Mouse (Mus musculus): ENCODE results near the gene Slc35e3. TPM values are rescaled to one million over a fixed set of nuclear protein-coding genes. Genes with fewer than 3 reads are reported as not detected.
"Not testable (repeated sequence)": the region's sequence is repeated elsewhere in the genome, so short reads cannot be mapped to it uniquely, and the experiment has no call there.

Slc35e3 gene
- polyA plus RNA-seq, 1 experiment: 8.2 TPM

DNA sequence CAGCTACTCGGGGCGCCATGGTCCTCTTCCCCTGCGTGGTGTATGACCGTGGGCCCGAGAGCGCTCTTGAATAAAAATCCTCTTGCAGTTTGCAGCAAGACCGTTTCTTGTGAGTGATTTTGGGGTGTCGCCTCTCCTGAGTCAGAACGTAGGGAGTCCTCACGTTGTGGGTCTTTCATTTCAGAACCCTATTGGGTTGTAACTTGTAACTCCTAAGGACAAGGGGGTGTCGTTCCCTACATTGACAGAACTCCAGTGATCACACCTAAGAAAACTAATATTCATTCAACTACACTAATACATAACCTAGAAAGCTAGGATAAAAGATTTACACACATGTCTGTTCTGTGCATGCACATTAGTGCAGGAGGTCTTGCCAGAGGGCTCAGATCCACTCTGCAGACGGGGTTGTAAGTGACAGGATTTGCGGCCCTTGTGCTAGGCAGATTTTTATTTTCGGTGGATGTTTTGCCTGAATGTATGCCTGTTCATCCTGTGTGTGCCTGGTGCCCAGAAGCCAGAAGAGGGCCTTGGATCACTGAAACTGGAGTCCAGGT is 3.7 kb upstream of the Slc35e3 start:
- no peak for DNase-seq (ENCODE audit: low read depth)

DNA sequence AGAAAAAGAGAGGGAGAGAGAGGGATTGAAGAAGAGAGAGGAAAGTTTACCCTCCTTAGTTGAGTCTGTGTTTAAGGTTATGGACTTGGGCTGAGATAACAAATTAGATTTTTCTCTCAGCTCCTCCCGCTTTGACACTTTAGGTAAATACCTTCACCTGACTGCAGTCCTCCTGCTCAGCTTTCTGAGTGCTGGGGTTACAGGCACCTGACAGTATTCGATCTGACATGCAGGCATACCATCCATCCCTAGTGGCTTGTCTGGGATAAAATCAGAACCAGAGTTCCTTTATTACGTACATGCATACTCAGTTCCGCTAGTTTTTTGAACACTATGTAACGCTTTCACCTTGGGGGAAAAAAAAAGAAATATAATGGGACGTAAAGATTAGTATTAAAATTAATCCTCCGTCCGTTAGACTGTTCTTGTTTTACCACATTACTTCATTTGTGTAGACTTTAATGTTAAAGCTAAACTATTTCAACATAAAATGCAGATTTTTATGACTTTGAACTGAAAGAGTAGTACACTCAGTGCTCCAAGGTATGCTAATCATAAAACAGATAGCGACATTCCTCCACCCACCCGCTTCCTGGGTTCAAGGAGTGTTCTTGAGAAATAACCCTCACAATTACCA is 3.0 kb upstream of the Slc35e3 start:
- no peak for DNase-seq (ENCODE audit: low read depth)

DNA sequence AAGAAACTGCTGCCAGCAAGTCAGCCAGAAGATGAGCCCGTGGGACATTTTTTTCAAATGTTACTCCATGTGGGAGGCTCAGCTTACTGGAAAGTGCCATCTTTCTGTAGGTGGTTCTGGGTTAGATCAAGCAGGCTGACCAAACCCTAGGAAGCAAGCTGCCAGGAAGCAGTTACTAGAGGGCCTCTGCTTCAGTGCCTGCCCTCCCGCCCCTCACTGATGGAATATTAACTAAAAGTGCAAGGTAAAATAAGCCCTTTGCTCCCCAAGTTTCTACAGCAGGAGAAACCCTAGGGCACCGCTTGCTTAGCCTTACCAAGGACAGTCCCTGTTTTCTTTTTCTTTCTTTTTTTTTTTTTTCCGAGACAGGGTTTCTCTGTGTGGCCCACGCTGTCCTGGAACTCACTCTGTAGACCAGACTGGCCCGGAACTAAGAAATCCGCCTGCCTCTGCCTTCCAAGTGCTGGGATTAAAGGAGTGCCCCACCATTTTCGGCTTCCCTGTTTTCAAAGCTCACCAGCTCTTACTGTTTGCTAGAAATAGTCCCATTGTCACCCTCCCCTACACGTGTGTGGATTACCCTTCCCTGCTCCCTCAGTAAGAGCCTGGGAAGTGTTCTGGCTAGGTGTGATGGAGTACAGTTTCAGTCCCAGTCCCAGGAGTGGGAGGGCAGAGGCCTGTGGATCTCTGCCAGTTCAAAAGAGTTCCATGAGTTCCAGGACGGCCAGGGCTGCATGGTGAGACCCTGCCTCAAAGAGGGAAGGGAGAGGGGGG is 2.3 kb upstream of the Slc35e3 start:
- no peak for DNase-seq (ENCODE audit: low read depth)

- no peak for DNase-seq (ENCODE audit: low read depth)
Observed at GRCm38 (mm10) chr10:117747711-117748110, 1.5 kb upstream of the Slc35e3 start.

GRCm38 (mm10) chr10:117745570-117746296 is 432 bp downstream of the Slc35e3 start:
- not testable (repeated sequence) for DNase-seq (ENCODE audit: low read depth)

- no peak for DNase-seq (ENCODE audit: low read depth)
Observed at GRCm38 (mm10) chr10:117743917-117744316, 2.2 kb downstream of the Slc35e3 start.

DNA sequence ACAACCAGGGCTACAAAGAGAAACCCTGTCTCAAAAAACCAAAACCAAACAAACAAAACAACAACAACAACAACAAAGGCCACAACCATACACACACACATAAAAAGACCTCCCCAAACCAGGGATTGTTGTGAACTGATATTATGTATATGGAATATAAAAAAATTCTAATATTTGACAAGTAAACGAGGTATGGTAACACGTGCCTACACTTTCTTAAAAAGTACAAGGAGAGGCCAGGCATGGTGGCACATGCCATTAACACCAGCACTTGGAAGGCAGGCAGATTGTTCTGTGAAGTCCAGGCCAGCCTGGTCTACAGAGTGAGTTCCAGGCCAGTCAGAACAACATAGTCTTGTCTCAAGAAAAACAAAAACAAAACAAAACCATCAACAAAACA is 3.0 kb downstream of the Slc35e3 start:
- DNase-seq (ENCODE audit: low read depth): no peak

DNA sequence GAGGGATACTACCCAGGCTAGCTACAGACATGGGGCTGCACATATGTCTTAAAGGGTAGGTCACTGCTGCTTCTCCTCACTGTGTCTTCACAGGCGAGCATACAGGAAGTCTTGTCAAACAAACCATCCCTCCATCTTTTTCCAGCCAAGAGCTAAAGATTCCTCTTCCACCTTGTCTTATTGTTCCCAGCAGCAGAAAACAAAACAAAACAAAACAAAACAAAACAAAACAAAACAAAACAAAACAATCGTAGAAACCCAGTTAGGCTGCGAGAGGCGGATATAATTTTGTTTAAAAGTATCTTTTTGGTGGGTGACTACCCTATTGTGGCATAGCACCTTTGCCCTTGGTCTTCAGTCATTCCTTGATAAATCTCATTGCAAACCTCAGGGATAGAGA is 3.5 kb downstream of the Slc35e3 start:
- no peak for DNase-seq (ENCODE audit: low read depth)

GRCm38 (mm10) chr10:117741698-117742475 is 4.3 kb downstream of the Slc35e3 start:
- no peak for DNase-seq (ENCODE audit: low read depth)

GRCm38 (mm10) chr10:117740921-117741320 is 5.2 kb downstream of the Slc35e3 start:
- DNase-seq (ENCODE audit: low read depth): no peak

DNA sequence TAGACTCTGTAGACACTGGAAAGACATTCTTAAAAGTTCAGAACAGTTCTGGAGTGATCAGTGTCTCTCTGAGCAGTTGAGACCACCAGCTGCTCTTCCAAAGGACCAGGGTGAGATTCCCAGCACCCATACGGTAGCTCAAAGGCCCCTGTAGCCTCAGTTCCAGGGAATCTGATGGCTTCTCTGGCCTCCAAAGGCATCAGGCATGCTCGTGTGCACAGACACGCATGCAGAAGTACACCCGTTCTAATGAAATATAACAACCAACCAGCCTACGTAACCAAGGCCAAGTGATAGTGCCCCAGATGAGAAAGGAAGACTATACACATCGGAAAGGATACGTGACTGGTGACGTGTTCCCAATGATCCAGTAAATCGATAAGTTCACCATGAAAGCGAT is 6.0 kb downstream of the Slc35e3 start:
- DNase-seq (ENCODE audit: low read depth): no peak

DNA sequence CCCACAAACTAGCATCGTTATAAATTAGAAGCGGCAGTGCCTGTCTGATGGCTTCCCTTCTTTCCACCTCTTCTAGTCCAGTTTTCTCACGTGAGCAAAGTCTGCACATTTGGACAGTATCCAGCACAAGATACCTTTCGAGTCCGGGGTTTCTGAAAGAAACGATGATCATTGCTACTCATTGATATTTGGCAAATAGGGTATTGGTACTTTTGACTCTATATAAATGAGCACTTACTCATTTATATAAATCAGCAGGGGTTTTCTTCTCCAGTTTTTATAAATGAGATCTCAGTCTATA is 6.6 kb downstream of the Slc35e3 start:
- no peak for DNase-seq (ENCODE audit: low read depth)

DNA sequence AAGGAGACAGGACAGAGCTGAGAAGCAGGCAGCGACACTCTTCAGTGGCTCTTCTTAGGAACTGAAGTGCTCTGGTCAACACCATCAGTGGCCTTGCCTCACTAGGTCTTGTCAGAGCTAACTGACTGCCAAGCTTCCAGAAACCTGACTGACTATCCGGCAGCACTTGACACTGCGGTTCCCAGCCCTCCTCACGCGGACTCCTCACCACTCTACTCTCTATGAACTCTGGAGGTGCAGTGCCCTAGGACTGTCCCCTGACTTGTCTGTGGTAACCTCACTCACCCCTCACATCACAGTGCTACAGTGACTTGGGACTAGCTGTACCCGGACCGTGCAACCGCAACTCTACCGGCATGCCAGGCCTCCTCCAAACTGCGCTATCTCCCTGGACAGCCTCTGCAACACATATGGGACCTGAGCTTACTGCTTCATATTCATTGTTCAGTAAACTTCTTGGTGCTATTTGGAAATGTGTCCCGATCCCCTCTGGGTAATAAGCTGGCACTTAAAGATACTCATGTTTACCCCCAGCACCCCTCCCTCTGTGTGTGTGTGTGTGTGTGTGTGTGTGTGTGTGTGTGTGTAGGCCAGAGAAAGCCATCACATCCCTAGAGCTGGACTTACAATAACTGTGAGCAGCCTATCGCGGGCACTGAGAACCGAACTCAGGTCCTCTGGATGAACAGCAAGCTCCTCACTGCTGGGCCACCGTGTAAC is 7.1 kb downstream of the Slc35e3 start:
- no peak for DNase-seq (ENCODE audit: low read depth)

- DNase-seq (ENCODE audit: low read depth): no peak
Observed at GRCm38 (mm10) chr10:117738140-117738921, 7.8 kb downstream of the Slc35e3 start.

DNA sequence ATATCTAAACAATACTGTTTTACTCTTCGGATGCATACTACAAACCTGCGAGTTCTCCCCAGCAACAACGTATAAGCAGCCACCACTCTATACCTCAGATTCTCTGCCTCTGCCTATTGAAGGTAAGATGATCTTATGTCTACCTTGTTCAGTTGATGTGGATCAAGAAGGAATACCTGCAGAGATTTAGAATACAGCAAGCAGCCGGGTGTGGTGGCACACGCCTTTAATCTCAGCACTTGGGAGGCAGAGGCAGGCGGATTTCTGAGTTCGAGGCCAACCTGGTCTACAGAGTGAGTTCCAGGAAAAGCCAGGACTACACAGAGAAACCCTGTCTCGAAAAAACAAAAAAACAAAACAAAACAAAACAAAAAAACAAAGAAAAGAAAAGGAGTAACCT is 8.7 kb downstream of the Slc35e3 start:
- not testable (repeated sequence) for DNase-seq (ENCODE audit: low read depth)

DNA sequence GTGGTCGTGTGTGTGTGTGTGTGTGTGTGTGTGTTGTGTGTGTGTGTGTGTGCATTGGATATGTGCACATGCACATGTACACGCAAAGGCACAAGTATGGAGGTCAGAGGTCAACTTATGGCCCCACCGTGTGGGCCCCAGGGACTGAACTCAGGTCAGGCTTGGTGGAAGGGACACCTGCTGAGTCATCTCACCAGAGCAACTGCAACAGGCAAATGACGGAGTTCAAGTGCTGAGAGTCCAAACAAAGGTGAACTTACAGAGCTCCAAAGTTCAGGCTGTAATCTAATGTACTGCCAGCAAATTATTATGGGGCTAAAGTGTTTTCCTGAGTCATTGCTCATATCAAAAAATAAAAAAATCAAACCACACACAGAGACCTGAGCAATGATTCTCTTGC is 9.1 kb downstream of the Slc35e3 start:
- no peak for DNase-seq (ENCODE audit: low read depth)

DNA sequence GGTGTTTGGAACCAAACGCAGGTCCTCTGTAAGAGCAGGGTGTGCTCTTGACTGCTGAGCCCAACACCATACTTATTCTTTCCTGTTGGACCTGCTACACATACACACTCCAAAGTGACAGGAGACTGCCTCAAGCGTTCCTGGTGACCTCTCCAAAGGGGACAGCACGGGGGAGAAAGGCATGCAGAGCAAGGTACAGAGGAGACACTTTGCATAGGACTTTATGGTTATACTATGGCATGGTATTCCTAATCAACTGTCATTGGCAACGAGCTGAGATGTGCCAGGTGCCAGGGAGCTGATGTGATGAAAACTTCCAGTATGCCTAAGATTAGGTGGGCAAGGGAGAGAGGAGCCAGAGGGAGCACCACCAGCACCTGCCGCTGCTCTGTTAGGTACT is 9.6 kb downstream of the Slc35e3 start:
- no peak for DNase-seq (ENCODE audit: low read depth)

GRCm38 (mm10) chr10:117735396-117735795 is 10.8 kb downstream of the Slc35e3 start:
- not testable (repeated sequence) for DNase-seq (ENCODE audit: low read depth)

GRCm38 (mm10) chr10:117734104-117734852 is 11.9 kb downstream of the Slc35e3 start:
- DNase-seq (ENCODE audit: low read depth): not testable (repeated sequence)

DNA sequence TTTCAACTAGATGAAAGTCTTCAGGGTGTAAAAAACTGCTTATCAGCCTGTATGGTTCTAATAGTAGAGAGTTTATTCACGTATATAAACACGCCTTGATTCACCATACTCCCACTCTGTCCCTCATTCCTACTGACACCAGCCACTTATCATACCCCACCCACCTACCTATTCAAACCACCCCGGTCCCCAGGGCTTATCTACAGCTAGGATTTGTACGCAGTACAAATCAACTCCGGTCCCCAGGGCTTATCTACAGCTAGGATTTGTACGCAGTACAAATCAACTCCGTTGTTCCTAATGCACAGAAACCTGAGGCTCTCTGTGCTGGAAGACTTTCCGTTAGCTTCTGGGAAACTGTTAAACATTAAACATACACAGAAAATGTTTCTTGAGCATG is 12.5 kb downstream of the Slc35e3 start:
- DNase-seq (ENCODE audit: low read depth): not testable (repeated sequence)
